Mouse (Mus musculus) G1E (cell line): ENCODE data around the gene Nck2.

ENCODE experiments used
- CTCF ChIP-seq: IDR thresholded peaks from 2 replicates; pipeline ENCODE4 v1.5.1; 2012; ENCODE audit warnings: low read depth, low read length, inconsistent platforms, mixed read lengths
- GATA2 ChIP-seq: IDR thresholded peaks from 2 replicates; pipeline ENCODE4 v1.6.1; 2012; ENCODE audit warnings: low read depth, low read length, inconsistent platforms, borderline replicate concordance
- TAL1 ChIP-seq: conservative IDR thresholded peaks from 2 replicates; pipeline ENCODE4 v1.6.1; 2012; ENCODE audit warnings: low read depth, low read length, inconsistent platforms, mixed read lengths

GRCm38 (mm10) chr1:43568824-43569223 lies 124.4 kb downstream of the Nck2 start:
- TF ChIP-seq CTCF (no peak), TAL1 (no peak), GATA2 (no peak)
